Mouse (Mus musculus) spleen, postnatal 10 days (tissue): ENCODE results near the gene Mapk11.

ENCODE experiments used
- DNase-seq, 2 experiments: peaks; one replicate each; pipeline ENCODE4 v3.0.0; 2021 to 2022; ENCODE audit warnings: low spot score in 2 of 2

Gene Mapk11

DNA sequence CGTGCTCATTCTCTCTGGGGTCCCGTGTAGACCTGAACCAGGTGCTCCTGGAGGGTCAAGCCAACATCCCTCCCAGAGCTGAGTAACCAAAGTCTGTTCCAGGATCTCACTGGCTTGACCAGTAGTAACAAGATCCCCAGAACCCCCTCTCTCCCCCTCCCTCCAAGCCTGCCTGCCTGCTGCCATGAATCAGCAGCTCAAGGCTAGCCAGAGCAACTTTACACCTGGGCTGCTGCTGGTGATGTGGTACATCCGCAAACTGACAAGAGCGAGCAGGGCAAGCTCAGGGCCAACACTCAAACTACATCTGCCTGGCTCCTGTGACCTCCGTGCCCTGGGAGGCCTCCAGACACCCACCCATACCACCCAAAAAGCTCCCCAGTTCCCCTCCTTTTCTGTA, 8.0 kb downstream of the Mapk11 start:
- no peak for DNase-seq

DNA sequence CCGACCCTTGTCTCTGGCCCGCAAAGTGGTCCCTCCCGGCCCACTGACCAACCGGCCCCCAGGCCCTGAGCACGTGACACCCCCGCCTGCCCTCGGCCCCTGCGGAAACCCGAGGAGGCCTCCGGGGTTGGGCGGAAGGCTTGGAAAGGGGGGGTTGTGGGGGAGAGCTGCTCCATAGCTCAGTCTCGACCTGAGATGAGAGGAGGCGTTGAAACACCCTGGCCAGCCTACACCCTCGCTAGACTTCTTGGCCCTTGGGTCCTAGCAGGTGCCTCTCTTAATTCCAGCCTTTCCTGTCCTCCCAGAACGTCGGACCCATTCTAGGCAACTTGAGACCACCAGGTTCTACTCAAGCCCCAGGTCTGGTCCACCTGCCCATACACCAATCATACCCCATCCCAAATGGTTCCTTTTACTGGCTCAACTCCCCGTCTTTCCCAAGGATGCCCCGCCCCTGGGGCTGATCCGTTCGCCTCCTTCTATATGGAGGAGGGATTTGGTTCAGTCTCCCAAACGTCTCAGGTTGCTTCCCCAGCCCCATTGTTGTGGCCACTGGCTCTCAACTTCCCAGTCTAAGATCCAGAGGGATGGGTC, 8.7 kb downstream of the Mapk11 start, which contains the start of gene Mapk12:
TSS of gene Mapk12 (minus strand) at position 45 of the 594 bp plus-strand sequence.
- no peak for DNase-seq

DNA sequence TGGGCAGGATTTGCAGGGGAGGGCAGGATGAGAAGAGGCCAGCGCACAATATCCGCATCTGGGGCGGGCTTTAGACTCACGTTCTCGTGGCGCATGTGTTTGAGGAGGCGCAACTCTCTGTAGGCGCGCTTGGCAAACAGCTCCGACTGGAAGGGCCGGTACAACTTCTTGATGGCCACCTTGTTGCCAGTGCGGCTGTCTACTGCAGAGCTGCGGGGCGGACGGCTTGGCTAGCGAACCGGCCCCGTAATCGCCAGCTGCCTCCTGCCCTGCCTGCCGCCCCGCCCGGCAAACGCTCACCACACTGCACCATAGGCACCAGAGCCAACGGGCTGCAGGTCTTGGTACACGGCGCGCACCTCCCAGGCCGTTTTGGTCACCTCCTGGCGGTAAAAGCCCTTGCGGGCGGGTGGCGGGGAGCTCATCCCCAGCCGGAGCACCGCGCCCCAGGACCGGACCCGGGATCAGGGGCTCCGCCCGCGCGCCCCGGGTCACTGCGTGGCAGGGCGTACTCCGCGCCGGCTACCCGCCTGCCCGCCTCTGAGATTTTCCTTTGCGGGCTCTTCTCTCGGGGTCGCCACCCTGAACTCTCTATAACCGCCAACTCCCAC, 9.3 kb downstream of the Mapk11 start:
- DNase-seq, result no peak

DNA sequence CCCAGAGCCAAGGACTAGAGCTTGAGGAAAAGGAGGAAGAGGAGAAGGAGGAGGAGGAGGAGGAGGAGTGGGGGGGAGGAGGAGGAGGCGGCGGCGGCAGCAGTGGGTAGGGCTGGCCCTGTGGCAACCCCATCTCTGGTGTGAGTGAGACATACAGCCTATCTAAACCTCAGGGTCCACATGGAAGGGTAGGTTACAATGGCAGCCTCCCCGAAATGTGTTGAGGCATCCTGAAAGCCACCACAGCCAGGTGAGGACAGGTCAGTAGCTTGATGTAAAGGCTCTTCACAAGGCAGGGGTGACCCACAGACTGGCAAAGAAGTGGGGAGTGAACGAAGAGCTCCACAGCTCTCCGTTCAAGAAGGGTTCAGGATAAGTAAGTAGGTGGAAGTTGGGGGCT, 10.9 kb downstream of the Mapk11 start:
- no peak for DNase-seq

DNA sequence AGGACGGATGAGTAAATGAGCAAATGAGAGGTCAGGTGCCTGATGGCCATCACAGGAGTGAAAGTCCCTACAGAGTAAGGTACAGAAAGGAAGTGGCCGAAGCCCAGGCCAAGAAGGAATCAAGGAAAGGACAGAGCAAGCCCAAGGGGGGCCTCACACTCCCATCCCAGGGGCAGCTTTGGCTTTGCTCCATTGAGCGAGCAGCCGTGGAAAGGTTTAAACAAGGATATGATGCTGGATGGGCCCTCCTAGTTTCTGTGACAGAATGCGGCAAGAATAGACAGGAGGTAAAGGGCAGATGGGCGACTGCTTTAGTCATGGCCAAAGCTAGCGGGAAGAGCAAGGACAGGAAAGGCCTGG, 11.4 kb downstream of the Mapk11 start:
- DNase-seq, result no peak

DNA sequence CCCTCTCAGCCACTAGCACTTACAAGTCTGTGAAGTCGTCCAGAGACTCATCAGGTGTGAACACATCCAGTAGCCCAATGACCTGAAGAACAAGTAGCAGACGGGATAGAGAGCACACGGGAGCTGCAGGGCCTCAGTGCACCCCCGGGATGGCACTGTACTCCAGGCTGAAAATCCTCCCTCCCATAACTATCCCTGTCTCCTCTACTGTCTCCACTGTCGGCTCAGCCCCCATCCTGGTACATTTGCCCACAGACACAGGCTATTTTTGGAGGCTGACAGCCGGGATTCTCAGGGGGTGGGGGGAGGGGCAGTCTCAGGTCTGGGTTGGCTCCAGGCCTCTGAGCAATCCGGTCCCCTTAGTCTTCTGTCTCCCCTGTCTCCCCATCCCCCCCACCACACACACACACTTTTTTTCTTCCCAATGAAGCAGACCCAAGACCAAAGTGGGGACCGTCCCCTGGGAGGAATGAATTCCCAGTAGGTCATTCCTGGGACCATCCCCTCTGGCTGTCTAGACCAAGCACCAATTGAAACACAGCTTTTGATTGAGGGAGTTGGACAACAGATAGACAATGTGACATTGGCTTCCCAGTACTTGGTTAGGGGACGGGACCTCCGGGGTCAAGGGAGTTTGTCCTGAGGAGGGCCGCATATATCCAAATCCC, 11.9 kb downstream of the Mapk11 start:
- no peak for DNase-seq

DNA sequence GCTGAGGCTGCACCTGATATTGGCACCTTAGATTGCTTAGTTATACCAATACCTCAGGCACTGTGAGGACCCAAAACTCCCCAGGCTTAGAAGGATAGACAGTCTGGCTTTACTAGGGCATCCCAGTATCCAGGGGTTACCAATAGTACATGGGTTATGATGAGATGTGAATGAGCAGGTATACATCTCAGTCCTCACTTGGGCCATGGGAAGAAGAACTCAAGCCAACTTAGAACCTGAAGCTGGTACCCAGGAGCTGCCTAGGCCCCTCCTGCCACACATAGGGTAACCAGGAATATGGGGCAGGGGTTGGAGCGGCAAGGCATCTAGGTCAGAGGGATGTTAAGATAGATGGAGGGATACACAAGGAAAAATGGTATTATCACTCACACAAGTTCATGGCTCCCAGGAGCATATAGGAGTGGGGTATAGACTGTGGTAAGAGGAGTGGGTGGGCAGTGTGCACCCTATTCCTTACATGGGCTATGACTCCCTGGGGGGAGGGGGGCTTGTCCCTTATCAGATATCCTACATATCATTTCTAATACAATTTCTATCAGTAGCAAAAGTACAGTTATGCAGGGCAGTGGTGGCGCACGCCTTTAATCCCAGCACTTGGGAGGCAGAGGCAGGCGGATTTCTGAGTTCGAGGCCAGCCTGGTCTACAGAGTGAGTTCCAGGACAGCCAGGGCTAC, 12.8 kb downstream of the Mapk11 start:
- no peak for DNase-seq

DNA sequence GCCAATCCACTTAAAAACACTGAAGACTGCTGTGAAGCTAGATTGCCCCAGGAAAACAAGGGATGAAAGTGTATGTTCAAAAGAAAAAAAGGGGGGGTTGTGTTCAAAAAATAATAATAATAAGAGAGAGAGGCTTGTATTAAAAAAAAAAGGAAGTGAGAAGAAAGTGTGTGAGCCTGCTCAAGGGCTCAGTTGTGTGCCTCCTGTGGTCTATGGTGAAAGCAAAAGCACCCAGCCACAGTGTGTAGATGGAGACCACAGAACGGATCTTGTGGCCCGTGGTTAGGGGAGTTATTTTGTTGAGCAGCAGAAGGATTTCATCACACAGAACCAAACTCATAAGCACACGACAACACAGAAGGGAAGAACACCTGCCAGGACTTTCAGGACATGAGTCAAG, 18.1 kb downstream of the Mapk11 start:
- peak in 1 of 2 experiments; percentile 71 for DNase-seq

DNA sequence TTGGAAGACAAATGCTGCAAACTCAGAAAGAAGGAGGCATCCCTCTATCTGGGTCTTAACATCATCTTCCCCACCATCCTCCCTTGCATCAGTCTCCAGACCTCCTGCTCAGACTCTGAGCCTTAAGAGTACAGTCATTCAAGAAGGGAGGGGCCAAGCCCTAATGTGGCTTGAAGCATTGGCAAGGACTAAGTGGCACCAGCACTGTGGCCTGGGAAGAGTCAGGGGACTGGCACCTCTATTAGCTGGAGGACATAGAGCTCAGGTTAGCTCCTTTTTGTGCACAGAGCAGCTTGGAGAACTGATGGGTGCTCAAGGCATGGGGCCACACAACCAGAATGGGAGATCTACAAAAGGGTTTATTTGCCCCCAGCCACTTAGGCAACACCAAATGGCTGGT, 19.2 kb downstream of the Mapk11 start:
- no peak for DNase-seq

DNA sequence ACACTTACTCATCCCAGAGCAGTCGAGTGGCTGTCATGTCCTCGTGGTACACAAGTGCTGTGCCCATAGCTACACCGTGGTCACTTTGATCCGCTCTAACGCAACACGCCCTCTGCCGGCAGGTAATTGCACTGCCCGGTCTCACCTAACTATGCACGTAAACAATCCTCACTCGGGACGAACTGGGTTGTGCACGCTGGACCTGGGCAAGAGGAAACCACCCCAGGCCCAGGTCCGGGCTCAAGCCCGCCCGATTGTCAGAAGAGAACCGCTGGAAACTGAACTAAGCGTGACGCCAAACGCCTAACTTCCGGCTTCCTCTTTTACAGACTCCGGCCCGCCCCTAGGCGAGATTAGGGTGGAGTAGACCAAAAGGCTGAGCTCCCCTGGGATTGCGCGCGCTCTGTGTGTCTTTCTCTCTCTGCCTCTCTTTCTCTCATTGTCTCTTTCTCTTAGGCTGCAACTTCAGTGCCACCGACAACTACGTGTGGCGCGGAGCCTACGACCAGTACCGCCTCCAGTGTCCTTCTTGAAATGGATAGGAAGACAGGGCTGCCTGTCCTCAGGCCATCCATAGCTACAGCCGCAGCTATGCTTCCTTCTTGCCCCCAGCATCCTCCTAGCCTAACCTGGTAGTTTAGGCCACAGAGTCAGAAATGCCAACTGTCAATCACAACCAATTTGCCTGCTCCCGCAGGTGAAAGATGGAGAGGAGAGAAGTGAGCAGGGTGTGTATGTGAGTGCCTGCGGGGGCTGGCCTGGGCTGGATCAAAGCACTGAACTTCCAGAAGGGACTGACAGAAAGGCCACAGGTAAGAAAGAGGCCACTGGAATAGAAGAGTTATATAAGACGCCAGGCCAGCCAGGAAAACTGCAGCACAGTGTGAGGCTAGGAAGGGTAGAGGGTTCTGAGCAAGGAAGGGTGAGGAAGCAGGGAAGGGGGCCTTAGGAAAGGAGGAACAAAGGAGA, 20.8 kb downstream of the Mapk11 start, which contains the start of gene Hdac10:
TSS of gene Hdac10 (minus strand) at position 319 of the 969 bp plus-strand sequence.
- peak; percentile 90 to 92 for DNase-seq

DNA sequence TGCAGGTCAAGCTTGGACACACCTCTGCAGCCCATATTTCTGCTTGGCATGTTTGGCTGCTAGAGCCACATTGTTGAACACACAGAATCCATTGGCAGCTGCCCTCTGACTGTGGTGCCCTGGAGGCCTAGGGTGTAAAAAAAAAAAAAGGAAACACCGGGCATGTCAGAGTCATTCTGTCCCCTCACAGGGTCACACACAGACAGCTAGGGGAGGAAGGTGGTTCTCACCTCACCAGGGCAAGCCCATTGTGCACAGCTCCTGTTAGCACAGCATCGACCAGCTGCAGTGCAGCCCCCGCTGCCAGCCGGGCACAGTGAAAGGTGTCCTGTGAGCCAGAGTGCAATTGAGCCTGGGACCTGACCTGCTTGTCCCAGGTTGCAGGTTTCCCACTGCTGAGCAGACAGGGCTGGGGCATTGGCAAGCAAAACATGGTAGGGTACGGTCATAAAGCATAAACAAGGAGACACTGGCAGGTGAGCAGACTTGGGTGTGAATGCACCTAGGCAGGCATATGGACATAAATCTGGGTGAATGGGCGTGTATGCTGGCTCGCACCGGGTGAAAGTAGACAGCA, 22.0 kb downstream of the Mapk11 start:
- no peak for DNase-seq

DNA sequence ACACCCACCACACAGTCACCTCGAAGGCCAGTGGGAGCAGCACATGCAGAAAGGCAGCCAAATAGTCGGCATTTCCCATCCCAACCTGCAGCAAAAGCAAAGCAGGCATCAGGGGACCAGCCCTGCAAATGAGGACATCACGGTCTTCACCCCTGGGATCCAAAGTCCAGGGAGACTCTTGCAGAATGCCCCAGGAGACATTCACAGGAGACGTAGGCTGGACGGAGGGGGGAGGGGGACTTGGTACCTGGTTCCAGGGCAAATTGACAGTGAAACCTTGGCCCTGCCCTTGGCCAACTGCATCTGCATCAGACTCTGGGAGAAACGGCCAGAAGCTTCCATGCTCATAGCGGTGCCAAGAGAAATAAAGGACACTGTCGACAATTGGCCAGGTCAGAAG, 22.8 kb downstream of the Mapk11 start:
- no peak for DNase-seq

DNA sequence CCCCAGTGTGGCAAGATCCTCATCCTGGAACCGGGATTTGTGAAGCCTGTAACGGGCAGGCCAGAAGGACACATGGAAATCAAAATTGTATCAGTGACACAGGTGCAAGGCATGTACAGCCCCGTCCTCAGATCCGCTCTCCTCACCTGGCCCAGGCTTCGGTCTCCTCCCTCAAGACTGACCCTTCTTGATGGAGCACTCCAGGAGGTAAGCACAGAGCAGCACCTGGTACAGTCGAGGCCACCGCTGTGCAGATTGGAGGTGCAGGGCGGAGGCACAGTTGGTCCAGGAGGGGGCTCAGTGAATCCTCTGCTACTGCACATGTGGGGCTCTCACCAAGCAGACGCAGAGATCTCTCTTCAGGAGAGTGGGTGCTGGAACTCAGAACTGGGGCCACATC, 24.1 kb downstream of the Mapk11 start:
- DNase-seq, result no peak

DNA sequence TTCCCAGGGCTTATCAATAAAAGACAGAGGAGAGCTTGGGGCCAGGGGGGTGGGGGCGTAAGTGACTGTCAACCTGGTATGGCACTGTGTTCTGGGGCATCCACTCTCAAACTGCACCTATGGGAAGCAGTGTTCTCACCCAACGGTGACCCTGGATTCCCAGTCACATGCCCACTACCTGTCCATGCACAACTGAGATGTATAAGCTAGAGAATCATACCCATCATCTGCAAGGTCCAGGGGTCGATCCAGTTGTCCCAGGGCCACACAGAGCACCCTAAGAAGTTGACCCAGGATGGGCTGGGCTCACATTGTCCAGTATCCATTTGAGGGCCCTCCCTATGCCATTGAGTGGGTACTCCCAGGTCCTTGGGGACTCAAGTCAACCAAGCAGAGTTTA, 25.1 kb downstream of the Mapk11 start:
- no peak for DNase-seq

DNA sequence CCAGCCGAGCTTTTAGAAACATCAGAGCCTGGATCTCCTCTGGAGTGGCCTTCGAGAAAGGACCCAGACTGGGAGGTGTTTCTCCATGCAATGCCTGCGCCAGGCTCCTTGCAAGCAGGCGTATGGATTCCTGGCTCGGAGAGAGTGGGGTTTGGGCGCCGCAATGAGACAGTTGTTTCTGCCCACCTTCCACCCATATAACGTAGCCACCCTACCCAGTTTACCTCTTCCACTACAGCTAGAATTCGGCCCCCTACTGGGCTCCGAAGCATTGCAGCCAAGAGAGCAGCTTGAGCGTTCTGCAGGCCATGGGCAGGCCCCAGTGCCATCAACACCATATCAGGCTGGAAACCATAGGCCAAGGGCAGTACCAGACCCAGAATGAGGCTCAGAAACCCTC, 25.8 kb downstream of the Mapk11 start:
- peak in 1 of 2 experiments; percentile 57 for DNase-seq

DNA sequence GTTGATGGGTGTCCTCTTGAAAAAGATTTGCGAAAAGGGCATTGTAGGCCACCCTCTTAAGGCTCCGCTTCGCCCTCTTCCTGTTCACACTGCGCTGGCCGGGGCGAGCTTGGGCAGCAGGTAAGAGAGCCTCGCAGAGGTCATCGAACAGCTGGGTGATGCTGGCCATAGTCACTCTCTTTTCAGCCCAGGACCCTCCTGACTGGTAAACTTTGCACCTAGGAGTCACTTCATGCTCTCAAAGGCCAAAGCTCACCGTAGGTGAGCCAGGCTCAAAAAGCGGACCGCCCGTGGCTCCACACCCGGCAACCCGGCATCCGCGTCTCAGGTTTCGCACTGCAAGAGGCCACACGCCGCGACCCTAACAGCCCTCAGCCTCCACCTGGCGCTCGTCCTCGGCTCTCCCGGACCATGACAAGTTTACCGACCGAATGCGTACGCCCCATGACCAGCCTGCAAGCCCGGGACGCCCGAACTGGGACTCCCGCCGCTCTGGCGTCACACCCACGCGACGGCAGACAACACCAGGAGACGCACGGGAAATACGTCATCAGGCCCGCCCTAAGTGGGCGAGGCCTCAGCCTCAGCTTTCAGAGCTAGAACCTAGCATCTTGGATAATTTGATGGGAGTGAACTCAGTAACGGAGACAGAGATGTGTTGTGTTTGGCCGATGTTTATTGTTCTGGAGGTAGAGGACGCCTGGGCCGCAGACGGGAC, 26.6 kb downstream of the Mapk11 start, which contains the start of gene Tubgcp6:
TSS of gene Tubgcp6 (minus strand) at position 464 of the 718 bp plus-strand sequence.
- peak; percentile 96 to 97 for DNase-seq

DNA sequence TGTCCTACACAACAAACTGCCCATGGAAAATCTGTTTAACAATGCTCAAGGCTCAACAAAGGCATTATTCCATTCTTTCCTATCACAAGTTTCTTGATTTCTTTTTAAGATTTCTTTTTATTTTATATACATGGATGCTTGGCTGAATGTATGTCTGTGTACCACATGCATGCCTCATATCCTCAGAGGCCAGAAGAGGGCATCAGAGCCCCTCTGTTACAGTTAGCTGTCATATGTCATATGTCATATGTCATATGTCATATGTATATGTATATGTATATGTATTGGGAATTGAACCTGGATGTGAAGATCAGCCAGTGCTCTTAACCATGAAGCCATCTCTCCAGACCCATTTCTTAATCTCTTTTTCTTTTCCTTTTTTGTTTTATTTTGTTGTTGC, 31.4 kb downstream of the Mapk11 start:
- peak in 1 of 2 experiments; percentile 50 for DNase-seq

DNA sequence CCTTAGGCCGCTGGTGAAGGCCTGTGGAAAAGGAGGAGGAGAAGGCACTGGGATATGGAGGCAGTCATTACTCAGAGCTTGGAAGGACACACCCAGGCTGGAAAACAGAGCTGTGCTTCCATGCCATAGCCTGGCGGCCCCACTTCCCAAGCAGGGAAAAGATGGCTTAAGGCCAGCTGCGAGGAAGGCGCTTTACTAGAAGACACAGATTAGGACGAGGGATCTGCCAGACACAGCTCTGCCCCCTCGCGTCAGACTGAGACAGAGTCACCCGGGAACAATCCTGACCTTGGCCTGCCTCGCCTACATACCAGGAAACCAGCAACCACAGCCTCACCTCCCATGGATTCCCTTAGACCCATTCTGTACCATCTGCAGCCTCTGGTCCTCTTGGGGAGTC, 39.3 kb downstream of the Mapk11 start:
- DNase-seq, result no peak

DNA sequence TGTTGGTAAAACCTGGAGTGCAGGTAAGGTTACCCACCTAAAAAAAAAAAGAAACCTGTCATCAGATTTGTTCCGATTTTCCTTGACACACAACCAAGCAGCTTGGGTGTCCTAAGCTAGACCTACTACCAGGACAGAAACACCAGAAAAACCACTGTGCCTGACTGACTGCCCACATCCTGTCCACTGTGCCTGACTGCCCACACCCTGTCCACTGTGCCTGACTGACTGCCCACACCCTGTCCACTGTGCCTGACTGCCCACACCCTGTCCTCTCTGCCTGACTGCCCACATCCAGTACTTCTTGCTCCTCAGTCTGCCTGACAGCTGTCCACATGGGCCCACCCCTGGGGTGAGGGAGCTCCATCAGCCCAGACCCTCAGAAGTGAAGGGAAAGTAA, 42.5 kb downstream of the Mapk11 start:
- no peak for DNase-seq

DNA sequence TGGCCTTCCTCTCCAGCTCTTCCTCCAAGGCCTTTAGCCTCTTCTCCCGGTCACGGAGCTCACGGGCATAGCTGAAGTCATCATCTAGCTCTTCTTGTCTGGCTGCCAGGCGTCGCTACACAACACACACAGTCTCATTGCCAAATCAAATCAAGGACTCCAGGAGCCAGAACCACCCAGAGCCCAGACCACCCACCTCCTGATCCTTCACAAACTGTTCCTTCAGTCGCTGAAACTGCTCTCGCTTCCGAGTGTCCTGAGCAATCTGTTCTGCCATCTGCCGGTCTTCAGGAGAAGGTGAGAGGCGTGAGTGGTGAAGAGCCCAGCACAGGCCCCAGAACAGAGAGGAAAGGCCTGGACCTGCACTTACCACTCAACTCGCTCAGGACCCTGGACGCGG, 43.4 kb downstream of the Mapk11 start:
- DNase-seq, result no peak
